Mouse (Mus musculus): ENCODE results near the gene Dennd4a.

DNA sequence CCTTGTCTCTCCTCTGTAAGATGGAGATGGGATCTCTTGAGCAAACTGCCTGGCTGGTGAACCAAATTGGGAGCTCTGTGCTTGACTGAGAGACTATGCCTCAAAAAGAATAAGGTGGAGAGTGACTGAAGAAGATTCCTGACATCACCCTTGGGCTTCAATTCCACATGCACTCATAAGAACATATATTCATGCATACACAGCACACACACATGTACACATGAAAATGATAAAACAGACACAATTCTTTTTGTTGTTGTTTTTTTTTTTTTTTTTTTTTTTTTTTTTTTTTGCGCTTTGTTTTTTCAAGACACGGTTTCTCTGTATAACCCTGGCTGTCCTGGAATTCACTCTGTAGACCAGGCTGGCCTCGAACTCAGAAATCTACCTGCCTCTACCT is 146.1 kb downstream of the Dennd4a start:
- TF ChIP-seq CTCF (IDR thresholded peaks at IDR 0.05) (no peak), EP300 (IDR thresholded peaks at IDR 0.05) (no peak)
